Mouse (Mus musculus): ENCODE measurements around the gene Eef1akmt1.

DNA sequence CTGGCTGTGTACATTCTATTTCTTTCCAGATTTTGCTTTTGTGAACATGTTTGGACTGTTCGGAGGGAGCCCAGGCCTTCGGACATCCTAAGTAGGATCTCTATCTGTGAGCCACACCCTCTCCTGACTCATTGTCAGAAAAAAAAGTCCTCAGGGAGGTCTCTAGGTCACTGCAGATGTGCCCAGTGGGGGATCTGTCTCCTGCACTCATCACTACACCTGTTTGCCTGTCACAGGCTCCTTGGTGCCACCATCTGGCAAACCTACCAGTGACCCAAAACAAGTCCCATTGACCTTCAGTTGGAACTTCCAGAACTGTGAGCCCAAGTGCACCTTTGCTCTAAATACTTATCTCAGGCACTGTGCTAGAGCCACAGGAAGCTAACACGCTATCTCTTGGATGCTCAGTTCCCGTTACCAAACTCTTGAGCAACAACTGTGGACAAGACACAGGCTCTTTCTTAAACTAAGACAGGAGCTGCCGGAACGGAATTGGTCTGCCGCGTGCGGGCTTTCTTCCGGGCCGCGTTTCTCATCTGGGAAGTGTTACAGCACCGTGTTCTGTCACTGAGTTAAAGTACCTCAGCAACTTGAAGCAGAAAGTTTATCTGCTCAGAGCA is 27.9 kb downstream of the Eef1akmt1 start:
- TF ChIP-seq POLR2A (IDR thresholded peaks at IDR 0.05; ENCODE audit: insufficient read depth, low read depth, low read length) (no peak), CTCF (IDR thresholded peaks at IDR 0.05; ENCODE audit: insufficient read depth, low read depth, low read length) (no peak)
